Comparison of ENCODE assay signal across 7 mouse cellular contexts in the genomic region with DNA sequence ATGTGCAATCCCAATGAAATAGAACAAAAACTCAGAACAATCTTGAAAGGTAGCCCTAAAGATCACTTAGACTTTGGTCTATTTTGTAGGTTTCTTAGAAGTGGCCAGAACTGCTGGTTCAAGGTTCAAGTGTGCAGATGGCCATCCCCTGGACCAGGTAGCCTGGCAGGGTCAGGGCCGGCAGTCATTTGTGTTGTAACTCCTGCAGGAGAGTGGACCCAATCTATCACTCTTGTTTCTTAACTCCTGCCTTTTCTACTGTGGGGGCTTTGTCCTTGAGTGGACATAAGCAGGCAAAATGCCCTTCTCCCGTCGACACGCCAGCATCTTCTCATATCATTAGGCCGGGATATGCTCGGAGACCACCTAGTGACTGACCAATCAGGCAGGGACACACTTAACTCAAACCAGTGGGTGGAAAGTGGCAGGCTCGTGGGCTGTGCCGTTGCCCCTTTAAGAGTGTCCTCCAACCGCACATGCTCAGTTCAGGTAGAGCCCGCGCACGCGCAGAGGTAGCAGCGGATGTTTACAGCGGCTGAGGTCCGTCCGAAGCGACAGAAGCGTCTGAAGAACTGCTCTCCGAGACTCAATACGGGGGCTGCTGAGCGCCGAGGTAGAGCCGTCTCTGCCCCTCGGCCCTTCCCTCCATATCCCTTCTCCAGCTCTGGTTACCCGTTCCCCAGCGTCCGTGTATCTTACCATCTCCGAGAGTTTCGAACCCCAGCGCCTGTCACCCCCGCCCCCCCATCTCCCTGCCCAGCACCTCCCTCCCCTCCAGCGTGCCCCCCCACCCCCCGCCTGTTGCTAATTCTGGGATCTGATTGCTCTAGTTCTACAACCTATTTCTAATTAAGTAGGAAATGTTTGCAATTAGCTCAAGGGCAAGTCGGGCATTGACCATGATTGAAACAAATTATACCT. TPM values are rescaled to one million over a fixed set of nuclear protein-coding genes. Genes with fewer than 3 reads are reported as not detected.
A peak's percentile ranks its signal among the peaks of the same experiment; 100 is the strongest.
DNase-seq lines count a peak whose midpoint lies in the region; ATAC-seq lines count a peak whose summit lies in the region.

A gene (plus strand): TSS at position 483 of the 921 bp plus-strand sequence.

- H3K4me3 ChIP-seq in embryonic facial prominence, embryonic 11.5 days (ENCODE audit: low read depth, low read length), result peak within 1 kb of the TSS; percentile 63
- H3K4me3 ChIP-seq in limb, embryonic 10.5 days, result peak within 1 kb of the TSS; percentile 88
- peak within 1 kb of the TSS; percentile 69 for H3K4me3 ChIP-seq in midbrain, embryonic 13.5 days (replicated peaks)

- peak; percentile 96 for DNase-seq in adrenal gland, postnatal 14 days
- peak; percentile 96 for DNase-seq in embryonic facial prominence, embryonic 11.5 days (ENCODE audit: low spot score)
- DNase-seq in kidney, adult 11 months, result peak; percentile 93
- peak; percentile 96 for DNase-seq in limb, embryonic 10.5 days (ENCODE audit: low spot score)
- peak; percentile 84 for DNase-seq in spleen, adult 12 weeks (ENCODE audit: low spot score)

- WGBS in embryonic facial prominence, embryonic 11.5 days, result under 1% methylated on average over 34 of the region's 35 CpGs
- under 1% methylated on average over 35 of the region's 35 CpGs for WGBS in limb, embryonic 10.5 days
- 0% methylated on average over 35 of the region's 35 CpGs for WGBS in midbrain, embryonic 13.5 days

- H3K4me1 ChIP-seq in embryonic facial prominence, embryonic 11.5 days (ENCODE audit: control insufficient read depth, insufficient read depth, low read length), result no peaks in the 10 kb centered on the region
- peaks cover 15% of the 10 kb centered on the region for H3K4me1 ChIP-seq in limb, embryonic 10.5 days
- H3K4me1 ChIP-seq in midbrain, embryonic 13.5 days (replicated peaks), result peaks cover 17% of the 10 kb centered on the region

- H3K4me2 ChIP-seq in embryonic facial prominence, embryonic 11.5 days (ENCODE audit: low read depth, low read length), result peak within 1 kb of the TSS; percentile 54
- peak within 1 kb of the TSS; percentile 78 for H3K4me2 ChIP-seq in midbrain, embryonic 13.5 days (replicated peaks)

- H3K9me3 ChIP-seq in embryonic facial prominence, embryonic 11.5 days (replicated peaks; ENCODE audit: control insufficient read depth, low read length), result no peaks in the 10 kb centered on the region
- H3K9me3 ChIP-seq in limb, embryonic 10.5 days (replicated peaks), result no peaks in the 10 kb centered on the region
- no peaks in the 10 kb centered on the region for H3K9me3 ChIP-seq in midbrain, embryonic 13.5 days

- H3K36me3 ChIP-seq in embryonic facial prominence, embryonic 11.5 days (replicated peaks; ENCODE audit: control insufficient read depth, insufficient read depth, low read depth, low read length), result no peaks in the 10 kb centered on the region
- peaks cover 7% of the 10 kb centered on the region for H3K36me3 ChIP-seq in limb, embryonic 10.5 days
- H3K36me3 ChIP-seq in midbrain, embryonic 13.5 days, result peaks cover 8% of the 10 kb centered on the region

- peak; percentile 98 for ATAC-seq in embryonic facial prominence, embryonic 11.5 days (replicated peaks; ENCODE audit: insufficient number of reproducible peaks, low FRiP score, low TSS enrichment, low read depth)
- ATAC-seq in granulocyte monocyte progenitor cell, adult 5-6 weeks (replicated peaks; ENCODE audit: poor library complexity, severe bottlenecking), result peak; percentile 98
- peak; percentile 99 for ATAC-seq in midbrain, embryonic 13.5 days

- no peaks in the 10 kb centered on the region for H3K27me3 ChIP-seq in embryonic facial prominence, embryonic 11.5 days (ENCODE audit: control insufficient read depth, insufficient read depth, low read length)
- H3K27me3 ChIP-seq in limb, embryonic 10.5 days (ENCODE audit: low read depth, poor library complexity, severe bottlenecking), result no peaks in the 10 kb centered on the region
- no peaks in the 10 kb centered on the region for H3K27me3 ChIP-seq in midbrain, embryonic 13.5 days

- H3K9ac ChIP-seq in embryonic facial prominence, embryonic 11.5 days (replicated peaks; ENCODE audit: low read length), result peak within 1 kb of the TSS; percentile 67
- peak within 1 kb of the TSS; percentile 83 for H3K9ac ChIP-seq in midbrain, embryonic 13.5 days (replicated peaks)

- H3K27ac ChIP-seq in embryonic facial prominence, embryonic 11.5 days (replicated peaks; ENCODE audit: low read depth, low read length), result peak within 1 kb of the TSS; percentile 79
- H3K27ac ChIP-seq in limb, embryonic 10.5 days, result peak within 1 kb of the TSS; percentile 91
- H3K27ac ChIP-seq in midbrain, embryonic 13.5 days, result peak within 1 kb of the TSS; percentile 85

RNA-seq across cellular contexts. Expression of the gene that starts here (rescaled TPM):
- 47.6 and 52.4 TPM in 2 replicates for total RNA-seq in adrenal gland, postnatal 14 days (2021)
- polyA plus RNA-seq in embryonic facial prominence, embryonic 11.5 days (2014; fragmentation: Nextera tagmentation; extraction: Ambion mirVana), result 40.5 and 46.1 TPM in 2 replicates
- 14.4 and 20.2 TPM in 2 replicates for total RNA-seq in granulocyte monocyte progenitor cell, adult 5-6 weeks (2014; fragmentation: Nextera tagmentation)
- total RNA-seq in granulocyte monocyte progenitor cell, adult 5-6 weeks (2017), result 15.9 and 18.3 TPM in 2 replicates
- polyA plus RNA-seq in limb, embryonic 10.5 days (2016; fragmentation: Nextera tagmentation; extraction: Ambion mirVana), result 22.9 and 32.8 TPM in 2 replicates
- 36.3 and 38.2 TPM in 2 replicates for polyA plus RNA-seq in midbrain, embryonic 13.5 days (2015; fragmentation: Nextera tagmentation; extraction: Ambion mirVana)

Comparison
In these comparisons a context has a peak if more than half of its experiments do, and no peak if none do; other contexts are left out.
1. Peak in every context shown above with its lines: DNase-seq, ATAC-seq, H3K4me3 ChIP-seq and H3K27ac ChIP-seq.